Mouse (Mus musculus): ENCODE data around the gene Hip1r. TPM values are rescaled to one million over a fixed set of nuclear protein-coding genes. Genes with fewer than 3 reads are reported as not detected.

Gene Hip1r
- polyA plus RNA-seq, 1 experiment: 40.9 TPM

GRCm38 (mm10) chr5:124010077-124010476 is 36.6 kb downstream of the Hip1r start:
- TF ChIP-seq CTCF (IDR thresholded peaks at IDR 0.05; ENCODE audit: extremely low read depth, insufficient read length, insufficient replicate concordance, low read depth, low read length) (no peak), POLR2A (IDR thresholded peaks at IDR 0.05; ENCODE audit: low read depth, low read length) (no peak)
- WGBS: 42% methylated on average over 8 of the region's 8 CpGs
- Histone ChIP-seq H3K4me1 (ENCODE audit: control insufficient read depth, insufficient read depth, insufficient read length, low read length) (peaks cover 68% of the 10 kb centered on the region), H3K4me3 (ENCODE audit: low read depth, low read length) (no peak overlapping the region), H3K27ac (ENCODE audit: insufficient read depth, low read depth, low read length) (peak overlapping the region; percentile 46), H3K36me3 (ENCODE audit: control insufficient read depth, insufficient read depth, low read length) (peaks cover 34% of the 10 kb centered on the region), H3K27me3 (ENCODE audit: control insufficient read depth, insufficient read depth, low read length) (no peaks in the 10 kb centered on the region)

DNA sequence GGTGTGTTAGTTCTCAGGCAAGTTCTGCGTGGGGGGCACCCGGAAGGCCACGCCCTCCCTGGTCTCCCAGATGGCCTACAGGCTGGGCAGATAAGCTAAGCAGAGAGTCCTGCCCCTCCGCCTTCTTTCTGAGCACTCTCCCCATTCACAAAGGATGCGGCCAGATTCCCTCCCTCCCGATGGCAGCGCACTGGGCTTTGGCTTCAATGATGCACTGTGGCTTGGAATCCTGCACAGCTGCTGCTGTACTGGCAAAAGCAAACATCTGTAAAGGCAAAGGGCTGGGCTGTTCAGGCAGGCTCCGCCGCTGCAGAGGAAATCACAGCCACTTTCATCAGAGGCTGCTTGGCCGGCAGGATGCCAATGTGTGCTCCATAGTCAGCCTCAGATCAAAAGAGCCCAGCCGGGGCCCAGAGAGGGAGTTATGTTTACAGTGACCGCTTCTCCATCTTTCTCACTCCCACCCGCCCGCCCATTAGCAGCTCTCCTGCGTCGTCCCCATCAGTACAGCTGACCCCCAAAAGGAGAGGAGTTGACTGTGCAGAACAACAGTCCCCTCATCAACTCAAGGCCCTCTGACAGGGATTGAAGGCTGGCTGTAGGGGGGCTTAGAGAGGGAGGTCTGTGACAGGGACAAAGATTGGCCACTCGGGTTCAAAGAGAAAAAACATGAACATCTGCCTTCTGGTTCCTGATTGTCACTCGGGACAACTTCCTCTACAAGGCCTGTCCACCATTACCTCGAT is 37.7 kb downstream of the Hip1r start:
- peak overlapping the region; percentile 25; the same call in 1 of the 2 replicates for H3K27ac ChIP-seq (ENCODE audit: insufficient read depth, low read depth, low read length)
- peaks cover 27% of the 10 kb centered on the region for H3K36me3 ChIP-seq (ENCODE audit: control insufficient read depth, insufficient read depth, low read length)
- peaks cover 66% of the 10 kb centered on the region for H3K4me1 ChIP-seq (ENCODE audit: control insufficient read depth, insufficient read depth, insufficient read length, low read length)
- no peak for TF ChIP-seq CTCF (IDR thresholded peaks at IDR 0.05; ENCODE audit: extremely low read depth, insufficient read length, insufficient replicate concordance, low read depth, low read length)
- 0 out of 2 replicates have a peak, but pooled peaks have one; percentile 29 for TF ChIP-seq POLR2A (IDR thresholded peaks at IDR 0.05; ENCODE audit: low read depth, low read length)
- 13% methylated on average over 19 of the region's 19 CpGs for WGBS
- H3K4me3 ChIP-seq (ENCODE audit: low read depth, low read length): no peak overlapping the region
- no peaks in the 10 kb centered on the region for H3K27me3 ChIP-seq (ENCODE audit: control insufficient read depth, insufficient read depth, low read length)

GRCm38 (mm10) chr5:124011927-124012326 is 38.5 kb downstream of the Hip1r start:
- peaks cover 22% of the 10 kb centered on the region for H3K36me3 ChIP-seq (ENCODE audit: control insufficient read depth, insufficient read depth, low read length)
- TF ChIP-seq CTCF (IDR thresholded peaks at IDR 0.05; ENCODE audit: extremely low read depth, insufficient read length, insufficient replicate concordance, low read depth, low read length) (no peak), POLR2A (IDR thresholded peaks at IDR 0.05; ENCODE audit: low read depth, low read length) (no peak)
- peaks cover 65% of the 10 kb centered on the region for H3K4me1 ChIP-seq (ENCODE audit: control insufficient read depth, insufficient read depth, insufficient read length, low read length)
- H3K27me3 ChIP-seq (ENCODE audit: control insufficient read depth, insufficient read depth, low read length): no peaks in the 10 kb centered on the region
- H3K4me3 ChIP-seq (ENCODE audit: low read depth, low read length): no peak overlapping the region
- peak overlapping the region; percentile 25; the same call in 1 of the 2 replicates for H3K27ac ChIP-seq (ENCODE audit: insufficient read depth, low read depth, low read length)
- WGBS: 61% methylated on average over 8 of the region's 8 CpGs

GRCm38 (mm10) chr5:124012885-124013284 is 39.5 kb downstream of the Hip1r start:
- peaks cover 18% of the 10 kb centered on the region for H3K36me3 ChIP-seq (ENCODE audit: control insufficient read depth, insufficient read depth, low read length)
- no peak for TF ChIP-seq POLR2A (IDR thresholded peaks at IDR 0.05; ENCODE audit: low read depth, low read length)
- TF ChIP-seq CTCF (IDR thresholded peaks at IDR 0.05; ENCODE audit: extremely low read depth, insufficient read length, insufficient replicate concordance, low read depth, low read length): no peak
- no peak overlapping the region for H3K4me3 ChIP-seq (ENCODE audit: low read depth, low read length)
- H3K27ac ChIP-seq (ENCODE audit: insufficient read depth, low read depth, low read length): peak overlapping the region; percentile 23; the same call in 1 of the 2 replicates
- H3K27me3 ChIP-seq (ENCODE audit: control insufficient read depth, insufficient read depth, low read length): no peaks in the 10 kb centered on the region
- WGBS: 57% methylated on average over 10 of the region's 10 CpGs
- peaks cover 60% of the 10 kb centered on the region for H3K4me1 ChIP-seq (ENCODE audit: control insufficient read depth, insufficient read depth, insufficient read length, low read length)

DNA sequence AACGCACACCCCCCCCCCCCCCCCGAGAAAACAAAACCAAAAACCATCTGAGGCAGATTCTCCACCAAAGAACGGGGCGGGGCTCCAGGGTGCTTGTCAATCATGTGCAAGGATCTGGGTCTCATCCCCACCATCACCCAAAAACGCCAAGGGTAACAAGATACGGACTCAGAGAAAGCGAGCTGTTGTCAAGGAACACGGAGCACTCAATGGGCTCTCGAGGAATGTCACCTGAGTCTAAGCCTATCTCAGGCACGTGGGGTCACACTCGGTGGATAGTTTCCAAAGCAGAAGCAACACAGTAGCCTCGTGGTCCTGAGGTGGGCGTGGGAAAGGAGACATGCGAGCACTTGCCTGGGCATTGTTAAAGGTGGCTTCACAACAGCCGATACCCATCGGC is 40.3 kb downstream of the Hip1r start:
- peaks cover 11% of the 10 kb centered on the region for H3K36me3 ChIP-seq (ENCODE audit: control insufficient read depth, insufficient read depth, low read length)
- TF ChIP-seq CTCF (IDR thresholded peaks at IDR 0.05; ENCODE audit: extremely low read depth, insufficient read length, insufficient replicate concordance, low read depth, low read length) (no peak), POLR2A (IDR thresholded peaks at IDR 0.05; ENCODE audit: low read depth, low read length) (no peak)
- no peaks in the 10 kb centered on the region for H3K27me3 ChIP-seq (ENCODE audit: control insufficient read depth, insufficient read depth, low read length)
- H3K27ac ChIP-seq (ENCODE audit: insufficient read depth, low read depth, low read length): peak overlapping the region; percentile 57; the same call in 1 of the 2 replicates
- peaks cover 59% of the 10 kb centered on the region for H3K4me1 ChIP-seq (ENCODE audit: control insufficient read depth, insufficient read depth, insufficient read length, low read length)
- 81% methylated on average over 16 of the region's 16 CpGs for whole genome bisulfite sequencing
- H3K4me3 ChIP-seq (ENCODE audit: low read depth, low read length): no peak overlapping the region

DNA sequence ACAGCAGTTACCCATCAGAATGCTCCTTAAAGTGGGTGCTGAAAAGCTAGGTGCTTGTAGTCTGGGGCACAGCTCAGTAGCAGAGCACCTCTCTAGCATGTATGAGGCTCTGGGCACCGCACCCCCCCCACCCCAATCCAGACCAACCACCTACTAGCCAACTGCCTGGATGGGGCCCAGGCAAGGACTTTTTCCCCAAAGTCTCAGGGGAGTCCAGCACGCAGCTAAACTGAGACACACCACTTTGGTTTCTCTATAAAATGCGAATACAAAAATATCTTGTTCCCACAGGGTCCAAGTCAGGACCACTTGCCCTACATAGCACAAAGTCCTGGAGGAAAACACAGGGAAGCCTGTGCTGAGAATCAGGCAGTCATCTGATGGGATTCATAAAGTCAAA is 40.8 kb downstream of the Hip1r start:
- 73% methylated on average over 3 of the region's 3 CpGs for WGBS
- Histone ChIP-seq H3K36me3 (ENCODE audit: control insufficient read depth, insufficient read depth, low read length) (peaks cover 7% of the 10 kb centered on the region), H3K27me3 (ENCODE audit: control insufficient read depth, insufficient read depth, low read length) (no peaks in the 10 kb centered on the region), H3K4me3 (ENCODE audit: low read depth, low read length) (no peak overlapping the region), H3K4me1 (ENCODE audit: control insufficient read depth, insufficient read depth, insufficient read length, low read length) (peaks cover 61% of the 10 kb centered on the region), H3K27ac (ENCODE audit: insufficient read depth, low read depth, low read length) (peak overlapping the region; percentile 57)
- TF ChIP-seq CTCF (IDR thresholded peaks at IDR 0.05; ENCODE audit: extremely low read depth, insufficient read length, insufficient replicate concordance, low read depth, low read length) (no peak), POLR2A (IDR thresholded peaks at IDR 0.05; ENCODE audit: low read depth, low read length) (no peak)

- TF ChIP-seq CTCF (IDR thresholded peaks at IDR 0.05; ENCODE audit: extremely low read depth, insufficient read length, insufficient replicate concordance, low read depth, low read length) (no peak), POLR2A (IDR thresholded peaks at IDR 0.05; ENCODE audit: low read depth, low read length) (no peak)
- peaks cover 3% of the 10 kb centered on the region; the same call in 1 of the 2 replicates for H3K36me3 ChIP-seq (ENCODE audit: control insufficient read depth, insufficient read depth, low read length)
Measured at GRCm38 (mm10) chr5:124014791-124015251, 41.4 kb downstream of the Hip1r start.

More at GRCm38 (mm10) chr5:124014791-124015251, 41.4 kb downstream of the Hip1r start:
- H3K4me1 ChIP-seq (ENCODE audit: control insufficient read depth, insufficient read depth, insufficient read length, low read length): peaks cover 60% of the 10 kb centered on the region
- H3K4me3 ChIP-seq (ENCODE audit: low read depth, low read length): peak overlapping the region; percentile 38
- peak overlapping the region; percentile 57 for H3K27ac ChIP-seq (ENCODE audit: insufficient read depth, low read depth, low read length)
- WGBS: 53% methylated on average over 11 of the region's 11 CpGs
- H3K27me3 ChIP-seq (ENCODE audit: control insufficient read depth, insufficient read depth, low read length): no peaks in the 10 kb centered on the region
